Mouse (Mus musculus) ES-E14 (cell line): Measurements from ENCODE around the gene Dhx30.

Experiments used
- CHD2 ChIP-seq: IDR thresholded peaks from 2 replicates; pipeline ENCODE4 v1.6.1; 2014; ENCODE audit warnings: mild to moderate bottlenecking, low read depth, low read length, inconsistent platforms
- MAFK ChIP-seq: IDR thresholded peaks from 2 replicates; pipeline ENCODE4 v1.6.1; 2014; ENCODE audit warnings: mild to moderate bottlenecking, low read depth, low read length, inconsistent platforms; ENCODE audit not compliant: insufficient read depth
- ZC3H11A ChIP-seq: IDR thresholded peaks from 2 replicates; pipeline ENCODE4 v1.6.1; 2012; ENCODE audit warnings: low read depth, mild to moderate bottlenecking, inconsistent platforms, low read length, borderline replicate concordance
- ZNF384 ChIP-seq: IDR thresholded peaks from 2 replicates; pipeline ENCODE4 v1.6.1; 2012; ENCODE audit warnings: low read depth, low read length, inconsistent platforms

- TF ChIP-seq ZNF384 (no peak), CHD2 (no peak), ZC3H11A (no peak), MAFK (no peak)
Measured at GRCm38 (mm10) chr9:110035091-110035490, 82.5 kb downstream of the Dhx30 start.
